Mouse (Mus musculus) spleen, postnatal 10 days (tissue): ENCODE results near the gene Klf11.
"Not testable (repeated sequence)": the region's sequence is repeated elsewhere in the genome, so short reads cannot be mapped to it uniquely, and the experiment has no call there.

Source experiments
- DNase-seq, 2 experiments: peaks; one replicate each; pipeline ENCODE4 v3.0.0; 2021 to 2022; ENCODE audit warnings: low spot score in 2 of 2

Klf11 gene

GRCm38 (mm10) chr12:24654065-24654862, 3.2 kb downstream of the Klf11 start:
- no peak for DNase-seq

- DNase-seq = no peak
Observed at GRCm38 (mm10) chr12:24656436-24656835, 5.4 kb downstream of the Klf11 start.

DNA sequence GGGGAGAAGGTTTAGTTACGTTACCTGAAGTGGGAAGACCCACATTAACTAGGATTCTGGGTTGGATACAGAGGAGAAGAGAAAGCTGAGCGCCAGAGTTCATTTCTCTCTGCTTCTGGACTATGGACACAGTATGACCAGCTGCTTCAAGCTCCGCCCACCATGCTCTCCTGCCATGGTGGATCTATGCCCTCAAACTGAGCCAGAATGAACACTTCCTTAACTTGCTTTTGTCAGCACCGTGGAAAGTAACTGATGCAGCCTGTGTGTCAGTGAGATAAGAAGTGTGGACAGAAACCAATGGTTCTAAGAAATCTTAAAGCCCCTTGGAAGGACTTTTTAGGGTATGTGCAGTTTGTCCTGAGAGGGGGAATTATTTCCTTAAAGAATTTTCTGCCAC, 7.9 kb downstream of the Klf11 start:
- no peak for DNase-seq

DNA sequence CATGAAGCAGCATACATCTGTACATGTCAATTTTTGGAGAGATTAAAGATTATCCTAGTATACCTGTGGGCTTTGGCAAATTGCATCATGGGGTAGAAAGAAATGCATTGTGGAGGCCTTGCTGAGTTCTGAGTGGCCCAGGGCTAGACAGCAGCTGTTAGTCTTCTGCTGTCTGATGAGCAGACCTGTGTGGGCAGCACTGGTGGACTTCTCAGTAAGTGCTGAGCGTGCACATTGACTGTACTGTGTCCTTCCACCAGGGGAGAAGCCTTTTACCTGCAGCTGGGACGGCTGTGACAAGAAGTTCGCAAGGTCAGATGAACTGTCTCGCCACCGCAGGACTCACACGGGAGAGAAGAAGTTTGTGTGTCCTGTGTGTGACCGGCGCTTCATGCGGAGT, 8.8 kb downstream of the Klf11 start:
- DNase-seq = no peak

- no peak for DNase-seq
Observed at GRCm38 (mm10) chr12:24661100-24661499, 10.0 kb downstream of the Klf11 start.

GRCm38 (mm10) chr12:24662131-24662530, 11.1 kb downstream of the Klf11 start:
- DNase-seq = no peak

DNA sequence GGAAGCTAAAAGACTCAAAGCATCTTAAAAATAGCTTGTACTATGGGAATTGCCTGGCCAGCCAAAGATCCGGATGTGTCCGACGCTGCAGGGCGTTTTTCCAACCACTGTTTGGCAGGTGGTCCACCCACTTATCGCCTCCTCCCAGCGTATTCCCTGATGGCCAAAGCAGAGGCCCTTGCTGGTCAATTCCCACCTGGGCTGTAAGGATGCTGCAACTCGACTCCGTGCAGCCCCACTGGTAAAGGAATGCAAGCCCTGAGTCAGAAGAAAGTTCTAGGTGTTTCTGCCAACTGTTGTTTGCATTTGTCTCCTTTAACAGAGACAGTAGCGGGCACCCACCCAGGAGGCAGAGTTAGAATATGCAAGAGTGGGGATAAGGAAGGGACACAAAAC, 29.0 kb downstream of the Klf11 start:
- DNase-seq = no peak

DNA sequence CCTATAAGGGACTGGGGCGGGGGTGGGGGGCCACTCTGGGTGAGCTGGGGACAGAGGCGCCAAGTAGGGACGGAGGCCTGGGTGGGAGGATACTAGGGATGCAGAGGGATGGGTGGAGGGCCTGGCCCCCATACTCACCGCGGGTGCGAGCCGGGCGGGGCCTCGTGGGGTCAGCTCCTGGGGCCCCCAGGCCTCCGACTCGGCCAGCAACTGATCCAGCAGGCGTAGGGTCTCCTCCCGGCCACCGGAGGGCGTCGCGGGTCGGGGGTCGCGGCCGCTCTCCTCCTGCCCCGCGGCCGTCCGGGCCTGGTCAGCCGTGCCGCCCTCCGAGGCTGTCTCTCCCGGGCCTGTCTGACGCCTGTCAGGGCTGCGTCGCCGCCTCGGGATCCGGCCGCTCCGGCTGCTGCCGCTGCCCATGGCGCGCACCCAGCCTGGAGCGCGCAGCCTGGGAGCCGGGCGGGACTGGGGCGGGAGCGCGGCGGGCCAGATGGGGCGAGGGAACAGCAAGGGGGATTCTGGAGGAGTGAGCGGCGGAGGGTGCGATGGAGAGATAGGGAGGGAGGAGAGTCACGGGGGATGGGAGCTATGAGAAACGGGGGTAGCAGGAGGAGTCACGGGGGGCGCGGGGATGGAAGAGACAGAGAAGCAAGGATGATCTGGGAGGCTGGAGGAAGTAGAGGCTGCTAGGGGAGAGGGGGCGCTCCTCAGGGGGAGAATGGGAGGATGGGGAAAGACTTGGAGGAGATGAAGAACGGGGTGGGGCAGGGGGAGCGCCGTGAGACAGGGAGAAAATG, 29.6 kb downstream of the Klf11 start:
- DNase-seq = no peak

- DNase-seq = no peak
Observed at GRCm38 (mm10) chr12:24681286-24682023, 30.4 kb downstream of the Klf11 start, which contains the start of gene Cys1. Cys1 (minus strand) TSS chr12:24681813.

- DNase-seq = no peak
Observed at GRCm38 (mm10) chr12:24682563-24682962, 31.5 kb downstream of the Klf11 start.

DNA sequence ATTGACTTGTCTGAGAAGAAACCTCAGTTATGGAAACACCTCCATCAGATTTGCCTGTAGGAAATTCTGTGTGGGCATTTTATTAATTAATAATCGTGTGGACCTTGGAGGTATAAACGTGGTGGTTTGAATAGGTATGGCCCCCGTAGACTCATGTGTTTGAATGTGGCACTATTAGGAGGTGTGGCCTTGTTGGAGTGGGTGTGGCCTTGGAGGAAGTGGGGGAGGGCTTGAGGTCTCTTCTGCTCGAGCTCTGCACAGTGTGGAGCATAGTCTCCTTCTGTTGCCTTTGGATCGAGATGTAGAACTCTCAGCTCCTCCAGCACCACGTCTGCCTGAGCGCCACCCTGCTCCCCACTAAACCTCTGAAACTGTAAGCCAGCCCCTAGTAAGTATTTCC, 32.4 kb downstream of the Klf11 start:
- no peak for DNase-seq

GRCm38 (mm10) chr12:24686038-24686695, 35.1 kb downstream of the Klf11 start:
- no peak for DNase-seq

GRCm38 (mm10) chr12:24686696-24687346, 35.7 kb downstream of the Klf11 start:
- DNase-seq = no peak

DNA sequence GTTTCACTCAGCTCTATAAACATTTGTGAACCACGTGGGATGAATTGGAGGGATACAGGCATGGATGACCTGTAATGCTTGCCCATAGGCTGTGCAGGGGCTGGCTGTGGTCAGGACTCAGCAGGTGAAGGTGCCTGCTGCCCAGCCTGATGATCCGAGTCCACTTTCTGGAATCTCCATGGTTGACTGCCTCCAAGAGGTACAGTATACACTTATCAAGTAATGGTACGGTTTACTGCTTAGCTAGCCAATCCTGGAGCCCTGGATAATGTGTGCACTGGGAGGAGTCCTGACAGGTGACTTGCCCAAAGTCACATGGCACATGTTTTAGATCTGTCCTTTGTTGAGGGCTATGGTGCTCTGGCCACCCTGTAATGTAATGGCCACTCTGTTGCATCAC, 39.3 kb downstream of the Klf11 start:
- no peak for DNase-seq

DNA sequence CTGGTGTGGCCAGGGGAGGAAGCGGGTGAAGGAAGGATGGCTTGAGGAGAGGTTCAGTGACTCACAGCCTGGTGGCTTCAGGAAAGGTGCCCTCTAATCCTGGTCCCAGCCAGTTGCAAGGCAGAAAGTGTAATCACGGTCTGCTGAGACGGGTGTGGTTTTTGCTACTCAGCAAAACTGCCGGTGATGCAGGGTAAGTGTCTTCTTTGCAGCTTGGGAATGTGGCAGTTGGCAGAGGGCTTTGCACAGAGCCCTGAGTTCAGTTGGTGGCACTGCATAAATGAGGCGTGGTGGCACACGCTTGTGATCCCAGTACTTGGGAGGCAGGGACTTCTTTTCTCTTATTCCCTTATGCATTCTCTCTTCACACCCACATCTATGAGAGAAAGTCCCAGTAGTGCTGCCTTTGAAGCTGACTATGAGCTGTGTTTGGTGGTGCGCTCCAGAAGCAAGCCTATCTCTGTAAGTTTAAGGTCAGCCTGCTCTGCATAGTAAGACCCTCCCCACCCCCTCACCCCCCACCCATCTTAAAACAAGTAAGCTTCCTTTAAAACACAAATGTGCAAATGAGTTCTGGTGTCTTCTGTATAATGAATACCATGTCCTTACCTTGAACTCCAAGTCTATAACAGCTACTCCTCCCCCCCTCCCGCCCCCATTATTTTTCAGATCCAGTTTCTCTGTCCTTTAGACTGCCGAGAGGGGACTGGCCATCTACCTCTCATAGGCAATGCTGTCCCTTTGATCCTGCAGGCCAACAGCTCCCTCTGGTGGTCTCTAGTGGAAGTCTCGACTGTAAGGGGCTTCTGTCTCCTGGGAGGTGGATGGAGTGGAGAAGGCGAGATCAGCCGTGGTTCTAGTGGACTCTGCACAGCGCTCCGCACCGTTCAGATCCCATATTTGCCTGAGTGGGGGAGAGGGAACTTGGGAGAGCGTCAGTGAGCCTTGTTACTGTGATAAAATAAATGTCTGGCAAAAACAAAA, 45.7 kb downstream of the Klf11 start:
- DNase-seq = peak; percentile 74 to 85

- DNase-seq = peak in 1 of 2 experiments; percentile 55
Observed at GRCm38 (mm10) chr12:24697484-24698204, 46.6 kb downstream of the Klf11 start.

DNA sequence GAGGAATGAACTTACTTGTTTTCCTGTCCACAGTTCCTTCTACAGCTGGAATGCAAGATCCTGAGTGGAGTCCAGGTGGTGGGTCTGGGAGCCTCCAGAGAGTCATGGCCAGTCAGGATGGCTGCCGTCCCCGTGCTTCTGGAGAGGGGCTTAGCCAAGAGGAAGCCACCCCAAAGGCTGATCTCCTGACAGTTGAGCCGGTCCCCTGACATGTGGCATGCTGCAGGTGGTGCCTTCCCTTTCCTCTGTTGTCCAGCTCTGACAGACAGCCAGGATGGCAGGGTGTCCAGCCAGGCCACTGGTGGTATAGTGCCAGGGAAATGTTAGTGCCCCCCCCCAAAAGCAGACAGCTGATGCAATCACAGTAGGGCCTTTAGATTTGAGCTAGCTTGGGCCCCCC, 47.4 kb downstream of the Klf11 start:
- no peak for DNase-seq

DNA sequence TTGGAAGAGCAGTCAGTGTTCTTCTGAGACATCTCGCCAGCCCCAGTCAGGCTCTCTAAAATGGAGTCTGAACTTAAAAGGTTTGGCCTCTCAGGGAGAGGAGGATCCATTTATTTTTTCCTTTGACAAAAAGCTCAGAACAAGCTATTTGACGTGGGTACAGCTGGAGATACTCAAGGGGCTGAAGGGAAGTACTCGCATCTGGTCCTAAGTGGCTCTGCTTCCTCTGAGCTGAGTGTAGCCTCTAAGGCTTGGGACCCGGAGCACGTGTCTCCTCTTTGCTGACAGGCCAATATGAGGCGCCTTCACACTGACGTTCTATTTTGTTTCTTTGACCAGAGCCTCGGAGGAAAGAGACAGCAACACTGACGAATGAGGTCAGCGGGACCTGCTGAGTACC, 48.5 kb downstream of the Klf11 start:
- no peak for DNase-seq

DNA sequence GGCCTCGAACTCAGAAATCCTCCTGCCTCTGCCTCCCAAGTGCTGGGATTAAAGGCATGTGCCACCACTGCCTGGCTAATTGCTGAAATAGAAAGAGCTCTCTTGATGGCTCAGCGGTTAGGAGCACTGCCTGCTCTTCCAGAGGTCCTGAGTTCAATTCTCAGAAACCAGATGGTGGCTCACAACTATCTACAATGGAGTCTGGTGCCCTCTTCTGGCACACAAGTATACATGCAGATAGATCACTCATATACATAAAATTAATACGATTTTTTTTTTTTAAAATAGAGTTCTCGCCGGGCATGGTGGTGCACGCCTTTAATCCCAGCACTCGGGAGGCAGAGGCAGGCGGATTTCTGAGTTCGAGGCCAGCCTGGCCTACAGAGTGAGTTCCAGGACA, 50.5 kb downstream of the Klf11 start:
- not testable (repeated sequence) for DNase-seq
